Mouse (Mus musculus) liver, embryonic 13.5 days (tissue): ENCODE data around the gene Cyp24a1. TPM values are rescaled to one million over a fixed set of nuclear protein-coding genes. Genes with fewer than 3 reads are reported as not detected.
A peak's percentile ranks its signal among the peaks of the same experiment; 100 is the strongest.

Source experiments
- ATAC-seq: fragments of 200-750 bp; cut with Nextera tagmentation; 2 replicates; pipeline ENCODE4 v1.8.0; 2017; ENCODE audit warnings: low read depth, mild to moderate bottlenecking, moderate number of reproducible peaks, moderate library complexity
- DNase-seq: peaks from one replicate; pipeline ENCODE4 v3.0.0; 2022
- H3K27ac ChIP-seq: fragments of 300-500 bp; sonication (generic); 2 replicates; pipeline ENCODE4 v1.5.1; 2015; ENCODE audit warnings: moderate library complexity, mild to moderate bottlenecking, inconsistent platforms
- H3K27me3 ChIP-seq: fragments of 300-500 bp; sonication (generic); 2 replicates; pipeline ENCODE4 v1.6.1; 2015; ENCODE audit warnings: mild to moderate bottlenecking, inconsistent platforms
- H3K36me3 ChIP-seq: fragments of 300-500 bp; sonication (generic); 2 replicates; pipeline ENCODE4 v1.6.1; 2015; ENCODE audit warnings: mild to moderate bottlenecking, inconsistent platforms
- H3K4me1 ChIP-seq: fragments of 300-500 bp; sonication (generic); replicated peaks from 2 replicates; pipeline ENCODE4 v1.6.1; 2015; ENCODE audit warnings: inconsistent platforms
- H3K4me2 ChIP-seq: fragments of 300-500 bp; sonication (generic); 2 replicates; pipeline ENCODE4 v1.6.1; 2015; ENCODE audit warnings: inconsistent platforms, mild to moderate bottlenecking, moderate library complexity
- H3K4me3 ChIP-seq: fragments of 300-500 bp; sonication (generic); replicated peaks from 2 replicates; pipeline ENCODE4 v1.5.1; 2015; ENCODE audit warnings: mild to moderate bottlenecking, inconsistent platforms
- H3K9ac ChIP-seq: fragments of 300-500 bp; sonication (generic); 2 replicates; pipeline ENCODE4 v1.6.1; 2015; ENCODE audit warnings: mild to moderate bottlenecking, inconsistent platforms
- H3K9me3 ChIP-seq: fragments of 300-500 bp; sonication (generic); replicated peaks from 2 replicates; pipeline ENCODE4 v1.6.1; 2016; ENCODE audit warnings: inconsistent platforms
- WGBS: fragments of 180-500 bp; shearing (Covaris S2); methylation state at CpG from one replicate; pipeline ENCODE4 v1.1.7; 2015; ENCODE audit not compliant: insufficient replicate concordance; 5-methylcytosine and 5-hydroxymethylcytosine counted together
- polyA plus RNA-seq: library from polyadenylated mRNA; unstranded; fragments of >200 nt; fragmentation: Nextera tagmentation; extraction: Ambion mirVana; gene quantifications from 2 replicates; pipeline ENCODE4 v1.2.1, GENCODE M21; 2015

The Cyp24a1 gene
- polyA plus RNA-seq, 1 experiment from 2014 or later: not detected

DNA sequence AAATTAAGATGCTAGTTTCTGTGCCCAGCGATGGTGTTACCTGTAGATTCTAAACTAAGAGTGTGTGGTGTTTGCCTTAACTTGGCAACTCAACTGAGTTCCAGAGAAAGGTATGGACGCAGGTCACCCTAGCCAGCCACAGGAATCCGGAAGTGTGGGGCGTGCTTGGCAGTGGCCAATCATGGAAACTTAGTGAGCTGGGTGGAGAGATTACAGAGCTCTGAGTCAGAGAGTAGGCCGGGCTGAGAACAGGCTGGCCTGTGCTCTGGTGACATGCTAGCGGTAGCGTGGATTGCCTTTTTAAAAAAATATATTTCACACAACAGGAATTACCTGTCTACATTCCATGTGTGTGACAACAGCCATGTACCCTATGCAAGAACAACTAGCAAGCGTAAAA is 29.6 kb upstream of the Cyp24a1 start:
- no peaks in the 10 kb centered on the region for H3K36me3 ChIP-seq
- H3K4me3 ChIP-seq: no peak overlapping the region
- no peak overlapping the region for H3K4me2 ChIP-seq
- no peaks in the 10 kb centered on the region for H3K9me3 ChIP-seq
- H3K27me3 ChIP-seq: no peaks in the 10 kb centered on the region
- DNase-seq (no peak), ATAC-seq (no peak)
- no peak overlapping the region for H3K9ac ChIP-seq
- no peaks in the 10 kb centered on the region for H3K4me1 ChIP-seq
- 69% methylated on average over 8 of the region's 8 CpGs for WGBS
- H3K27ac ChIP-seq: no peak overlapping the region

DNA sequence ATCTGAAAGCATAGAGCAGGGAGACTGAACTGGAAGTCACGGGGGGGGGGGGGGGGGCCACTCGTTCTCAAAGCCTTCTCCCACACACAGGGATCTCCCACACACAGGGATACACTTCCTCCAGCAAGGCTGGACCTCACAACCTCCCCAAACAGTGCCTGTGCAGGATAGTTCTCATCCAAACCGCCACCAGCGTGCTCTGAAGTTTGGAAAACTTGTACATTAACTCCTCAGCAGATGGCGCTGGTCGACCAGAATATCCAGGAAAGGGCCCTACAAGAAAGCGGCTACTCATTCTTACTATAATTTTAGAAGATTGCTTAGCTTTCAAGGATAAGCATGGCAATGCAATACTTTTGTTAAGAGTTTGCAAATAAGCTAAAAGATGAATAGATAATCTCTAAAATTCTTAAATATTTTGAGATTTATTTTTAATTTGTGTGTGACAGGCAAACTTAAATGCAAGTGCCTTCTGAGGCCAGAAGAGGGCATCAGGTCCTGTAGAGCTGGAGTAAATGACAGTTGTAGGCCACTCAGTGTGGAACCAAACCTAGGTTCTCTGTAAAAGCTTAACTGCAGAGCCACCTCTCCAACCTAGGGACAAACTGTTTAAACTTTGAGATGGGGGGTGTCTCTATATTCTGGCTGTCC is 23.5 kb upstream of the Cyp24a1 start:
- no peaks in the 10 kb centered on the region for H3K27me3 ChIP-seq
- 10% methylated on average over 6 of the region's 7 CpGs for WGBS
- DNase-seq (peak; percentile 13), ATAC-seq (peak; percentile 51; the same call in 1 of the 2 replicates)
- no peak overlapping the region for H3K27ac ChIP-seq
- H3K9me3 ChIP-seq: no peaks in the 10 kb centered on the region
- no peak overlapping the region for H3K4me2 ChIP-seq
- no peak overlapping the region for H3K9ac ChIP-seq
- no peak overlapping the region for H3K4me3 ChIP-seq
- no peaks in the 10 kb centered on the region for H3K4me1 ChIP-seq
- peaks cover 40% of the 10 kb centered on the region for H3K36me3 ChIP-seq

DNA sequence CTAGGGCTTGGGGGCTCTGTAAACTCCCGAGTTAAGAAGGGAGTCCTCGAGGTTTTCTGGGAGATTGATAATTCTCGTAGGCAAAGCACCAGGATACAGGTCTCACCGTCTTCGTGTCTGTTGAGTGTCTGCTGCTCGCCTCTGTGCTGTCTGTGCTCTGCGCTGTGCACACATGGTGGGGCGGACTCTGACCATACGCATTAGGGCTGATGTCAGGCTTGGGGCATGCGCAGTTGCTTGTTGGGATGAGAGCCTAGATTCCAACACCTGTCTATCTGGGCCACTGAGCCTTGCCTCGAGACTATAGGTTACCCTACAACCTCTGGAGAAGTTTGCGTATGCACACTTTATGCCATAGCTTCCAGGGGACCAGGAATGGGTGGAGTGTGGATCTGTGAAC is 16.8 kb upstream of the Cyp24a1 start:
- no peak for ATAC-seq
- H3K9ac ChIP-seq: no peak overlapping the region
- no peak for DNase-seq
- no peak overlapping the region for H3K4me3 ChIP-seq
- peaks cover 32% of the 10 kb centered on the region for H3K36me3 ChIP-seq
- H3K27me3 ChIP-seq: no peaks in the 10 kb centered on the region
- WGBS: 80% methylated on average over 12 of the region's 12 CpGs
- H3K4me2 ChIP-seq: no peak overlapping the region
- peaks cover 30% of the 10 kb centered on the region for H3K4me1 ChIP-seq
- H3K9me3 ChIP-seq: no peaks in the 10 kb centered on the region
- H3K27ac ChIP-seq: no peak overlapping the region

DNA sequence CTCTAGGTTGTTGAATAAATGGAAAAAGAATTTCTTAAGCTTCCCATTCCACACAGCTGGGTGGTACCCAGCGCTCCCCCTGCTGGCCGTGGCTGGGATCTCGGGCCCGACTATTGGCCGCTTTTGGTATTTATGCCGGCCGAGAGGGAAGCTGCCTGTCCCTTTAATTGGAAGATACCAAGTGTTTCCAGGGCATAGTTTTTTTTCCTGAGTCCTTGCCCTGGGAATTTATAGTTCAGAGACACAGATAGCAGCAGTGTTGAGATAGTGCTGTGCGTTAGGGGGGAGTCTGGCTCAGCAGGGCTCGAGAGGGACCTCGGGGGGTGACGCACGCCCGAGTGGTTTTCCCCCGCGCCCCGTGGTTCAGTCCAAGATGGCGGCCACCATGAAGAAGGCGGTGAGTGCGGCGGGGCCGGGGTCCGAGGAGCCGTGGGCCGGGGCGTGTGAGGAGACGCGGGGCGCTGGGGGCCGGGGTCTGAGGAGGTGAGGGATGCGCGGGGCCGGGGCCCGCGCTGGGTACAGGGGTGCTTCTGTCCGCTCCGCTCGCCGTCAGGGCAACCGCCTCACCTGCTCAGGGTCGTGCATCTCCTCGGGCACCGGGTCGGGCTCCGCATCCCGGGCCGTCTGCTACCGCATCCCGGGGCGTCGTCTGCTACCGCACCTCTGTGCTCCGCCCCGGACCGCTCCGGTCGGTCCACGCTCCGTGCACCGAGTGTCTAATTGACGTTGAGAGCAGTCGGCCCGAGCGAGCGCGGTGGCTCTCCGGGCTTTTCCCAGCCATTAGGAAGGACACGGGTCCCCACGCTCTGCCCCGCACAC is 14.3 kb upstream of the Cyp24a1 start:
- peak overlapping the region; percentile 55 for H3K27ac ChIP-seq
- H3K9me3 ChIP-seq: no peaks in the 10 kb centered on the region
- H3K9ac ChIP-seq: peak overlapping the region; percentile 92
- H3K4me3 ChIP-seq: peak overlapping the region; percentile 96
- H3K36me3 ChIP-seq: peaks cover 9% of the 10 kb centered on the region
- peaks cover 39% of the 10 kb centered on the region for H3K4me1 ChIP-seq
- under 1% methylated on average over 69 of the region's 69 CpGs for WGBS
- H3K27me3 ChIP-seq: 0 out of 2 replicates have a peak, but pooled peaks cover 5% of the 10 kb centered on the region
- ATAC-seq (peak; percentile 75), DNase-seq (peak; percentile 83)
- peak overlapping the region; percentile 78 for H3K4me2 ChIP-seq

GRCm38 (mm10) chr2:170508821-170509220 is 11.9 kb upstream of the Cyp24a1 start:
- H3K4me1 ChIP-seq: peaks cover 38% of the 10 kb centered on the region
- WGBS: 3% methylated on average over 12 of the region's 12 CpGs
- DNase-seq: peak; percentile 70
- peak overlapping the region; percentile 41 for H3K4me3 ChIP-seq
- peak overlapping the region; percentile 39; the same call in 1 of the 2 replicates for H3K9ac ChIP-seq
- no peak overlapping the region for H3K27ac ChIP-seq
- H3K36me3 ChIP-seq: no peaks in the 10 kb centered on the region
- 0 out of 2 replicates have a peak, but pooled peaks cover 5% of the 10 kb centered on the region for H3K27me3 ChIP-seq
- H3K4me2 ChIP-seq: peak overlapping the region; percentile 59
- ATAC-seq: no peak
- H3K9me3 ChIP-seq: no peaks in the 10 kb centered on the region

DNA sequence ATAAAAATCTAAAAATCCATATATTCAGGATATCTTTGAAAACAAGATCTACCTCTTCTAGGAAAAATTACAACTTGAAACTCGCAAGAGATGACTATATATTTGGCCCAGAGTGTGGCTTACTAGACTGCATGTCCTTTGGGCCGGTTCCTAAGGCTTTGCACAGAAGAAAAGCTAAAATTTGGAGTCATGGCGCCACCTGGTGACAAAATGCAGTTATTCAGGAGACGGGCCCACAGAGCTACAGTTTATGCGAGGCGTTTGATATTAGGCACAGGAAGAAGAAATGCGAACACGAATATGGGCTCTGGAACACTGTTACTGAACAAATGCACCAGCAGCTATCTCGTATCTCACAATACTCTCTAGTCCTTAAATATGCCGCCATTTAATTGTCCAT is 10.8 kb upstream of the Cyp24a1 start:
- H3K9me3 ChIP-seq: no peaks in the 10 kb centered on the region
- H3K4me2 ChIP-seq: no peak overlapping the region
- WGBS: 3% methylated on average over 10 of the region's 10 CpGs
- no peak overlapping the region for H3K27ac ChIP-seq
- H3K27me3 ChIP-seq: 0 out of 2 replicates have a peak, but pooled peaks cover 5% of the 10 kb centered on the region
- no peak overlapping the region for H3K9ac ChIP-seq
- ATAC-seq: no peak
- peak; percentile 44 for DNase-seq
- H3K4me3 ChIP-seq: no peak overlapping the region
- H3K4me1 ChIP-seq: peaks cover 28% of the 10 kb centered on the region
- no peaks in the 10 kb centered on the region for H3K36me3 ChIP-seq

DNA sequence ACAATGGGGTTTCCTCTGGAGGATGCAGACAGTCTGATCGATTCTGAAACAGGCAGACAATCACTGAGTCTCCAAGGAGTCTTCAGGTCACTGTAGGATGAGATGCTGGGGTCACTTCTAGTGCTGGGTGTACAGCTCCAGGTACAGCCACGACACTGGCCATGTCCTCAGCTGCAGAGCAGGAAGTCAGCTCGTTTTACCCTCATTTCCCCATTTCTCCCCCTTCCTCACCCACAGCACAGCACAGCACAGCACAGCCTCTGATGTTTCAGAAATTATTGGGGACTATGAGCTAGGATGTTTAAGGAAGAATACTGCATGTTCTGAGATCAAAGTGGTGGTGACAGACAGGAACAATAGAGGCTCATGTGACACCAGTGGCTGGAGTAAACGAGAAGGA is 7.0 kb upstream of the Cyp24a1 start:
- DNase-seq: no peak
- ATAC-seq: no peak
- WGBS: 8% methylated on average over 4 of the region's 4 CpGs
- H3K27ac ChIP-seq: no peak overlapping the region
- H3K4me3 ChIP-seq: no peak overlapping the region
- peaks cover 10% of the 10 kb centered on the region for H3K4me1 ChIP-seq
- H3K9me3 ChIP-seq: no peaks in the 10 kb centered on the region
- H3K27me3 ChIP-seq: peaks cover 6% of the 10 kb centered on the region
- H3K36me3 ChIP-seq: no peaks in the 10 kb centered on the region
- H3K4me2 ChIP-seq: no peak overlapping the region
- H3K9ac ChIP-seq: no peak overlapping the region

GRCm38 (mm10) chr2:170503343-170503742 is 6.4 kb upstream of the Cyp24a1 start:
- peaks cover 13% of the 10 kb centered on the region for H3K27me3 ChIP-seq
- H3K27ac ChIP-seq: no peak overlapping the region
- no peak overlapping the region for H3K4me3 ChIP-seq
- 15% methylated on average over 8 of the region's 8 CpGs for WGBS
- peaks cover 5% of the 10 kb centered on the region; the same call in 1 of the 2 replicates for H3K4me1 ChIP-seq
- H3K9ac ChIP-seq: no peak overlapping the region
- DNase-seq (no peak), ATAC-seq (no peak)
- H3K9me3 ChIP-seq: no peaks in the 10 kb centered on the region
- no peaks in the 10 kb centered on the region for H3K36me3 ChIP-seq
- no peak overlapping the region for H3K4me2 ChIP-seq

DNA sequence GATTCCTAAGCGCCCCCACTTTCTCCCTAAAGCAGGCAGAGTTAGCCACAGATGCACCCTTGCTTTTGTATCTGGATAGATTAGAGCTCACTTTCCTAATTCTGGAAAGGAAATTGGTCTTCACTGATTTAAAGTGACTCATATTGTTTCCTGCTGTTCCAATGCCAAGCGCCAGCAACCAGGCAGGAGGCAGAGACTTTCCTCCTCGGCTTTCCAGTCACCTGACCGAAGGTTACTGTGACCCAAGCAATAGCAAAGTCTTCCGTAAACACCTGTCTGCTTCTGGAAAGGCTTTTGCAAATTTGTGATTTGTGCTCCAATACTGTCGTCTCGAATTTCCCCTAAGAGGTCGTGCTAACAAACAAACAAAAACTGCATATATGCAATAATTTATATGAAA is 1.1 kb upstream of the Cyp24a1 start:
- 14% methylated on average over 8 of the region's 8 CpGs for WGBS
- Histone ChIP-seq H3K4me3 (no peak overlapping the region), H3K4me2 (no peak overlapping the region), H3K4me1 (peaks cover 3% of the 10 kb centered on the region; the same call in 1 of the 2 replicates), H3K9ac (no peak overlapping the region), H3K27me3 (peaks cover 60% of the 10 kb centered on the region), H3K27ac (no peak overlapping the region), H3K9me3 (no peaks in the 10 kb centered on the region), H3K36me3 (no peaks in the 10 kb centered on the region)
- ATAC-seq (no peak), DNase-seq (no peak)

- 2% methylated on average over 46 of the region's 46 CpGs for WGBS
- Histone ChIP-seq H3K27me3 (peaks cover 67% of the 10 kb centered on the region), H3K4me1 (peaks cover 3% of the 10 kb centered on the region; the same call in 1 of the 2 replicates), H3K9me3 (no peaks in the 10 kb centered on the region), H3K9ac (no peak within 1 kb of the TSS), H3K27ac (no peak within 1 kb of the TSS), H3K4me2 (0 out of 2 replicates have a peak within 1 kb of the TSS, but pooled peaks have one; percentile 8), H3K36me3 (no peaks in the 10 kb centered on the region), H3K4me3 (peak within 1 kb of the TSS; percentile 16; the same call in 1 of the 2 replicates)
- DNase-seq (no peak), ATAC-seq (no peak)
These were observed 603 bp downstream of the Cyp24a1 start, which contains the start of gene Pfdn4 for GRCm38 (mm10) chr2:170496154-170496930. TSS of gene Pfdn4 (plus strand) at chr2:170496428.
